Mouse (Mus musculus): Measurements from ENCODE around the gene Pkp2. TPM values are rescaled to one million over a fixed set of nuclear protein-coding genes. Genes with fewer than 3 reads are reported as not detected.

Pkp2 gene
- total and polyA plus RNA-seq, 2 experiments from 2014 or later: 0.94 to 2.9 TPM

GRCm38 (mm10) chr16:16215645-16216387 is 2.7 kb downstream of the Pkp2 start:
- DNase-seq (ENCODE audit: low spot score) (no peak), ATAC-seq (ENCODE audit: low FRiP score) (no peak)
- Histone ChIP-seq H3K27ac (ENCODE audit: low read depth, low read length) (no peak overlapping the region), H3K36me3 (ENCODE audit: insufficient read depth, low read length) (no peaks in the 10 kb centered on the region), H3K4me3 (ENCODE audit: low read depth, low read length) (no peak overlapping the region), H3K9ac (replicated peaks; ENCODE audit: low read length, poor library complexity, severe bottlenecking) (no peak overlapping the region), H3K9me3 (ENCODE audit: low read length) (no peaks in the 10 kb centered on the region), H3K4me2 (ENCODE audit: low read depth, low read length, poor library complexity, severe bottlenecking) (no peak overlapping the region), H3K27me3 (ENCODE audit: insufficient read depth, low read length) (peaks cover 11% of the 10 kb centered on the region), H3K4me1 (ENCODE audit: insufficient read depth, low read length) (no peaks in the 10 kb centered on the region)
- TF ChIP-seq CTCF (IDR thresholded peaks at IDR 0.05): no peak
- WGBS: 18% methylated on average over 11 of the region's 11 CpGs

- TF ChIP-seq CTCF (IDR thresholded peaks at IDR 0.05): no peak
- Histone ChIP-seq H3K4me2 (ENCODE audit: low read depth, low read length, poor library complexity, severe bottlenecking) (no peak overlapping the region), H3K4me3 (ENCODE audit: low read depth, low read length) (no peak overlapping the region), H3K27me3 (ENCODE audit: insufficient read depth, low read length) (peaks cover 11% of the 10 kb centered on the region), H3K9ac (replicated peaks; ENCODE audit: low read length, poor library complexity, severe bottlenecking) (no peak overlapping the region), H3K4me1 (ENCODE audit: insufficient read depth, low read length) (no peaks in the 10 kb centered on the region), H3K27ac (ENCODE audit: low read depth, low read length) (no peak overlapping the region), H3K36me3 (ENCODE audit: insufficient read depth, low read length) (no peaks in the 10 kb centered on the region), H3K9me3 (ENCODE audit: low read length) (no peaks in the 10 kb centered on the region)
- ATAC-seq (ENCODE audit: low FRiP score): no peak
- 90% methylated on average over 1 of the region's 1 CpGs for WGBS
- no peak for DNase-seq (ENCODE audit: low spot score)
These were observed 3.8 kb downstream of the Pkp2 start for GRCm38 (mm10) chr16:16216934-16217333.

- Histone ChIP-seq H3K27ac (ENCODE audit: low read depth, low read length) (no peak overlapping the region), H3K4me2 (ENCODE audit: low read depth, low read length, poor library complexity, severe bottlenecking) (no peak overlapping the region), H3K4me3 (ENCODE audit: low read depth, low read length) (no peak overlapping the region), H3K9ac (replicated peaks; ENCODE audit: low read length, poor library complexity, severe bottlenecking) (no peak overlapping the region), H3K36me3 (ENCODE audit: insufficient read depth, low read length) (no peaks in the 10 kb centered on the region), H3K27me3 (ENCODE audit: insufficient read depth, low read length) (peaks cover 4% of the 10 kb centered on the region), H3K4me1 (ENCODE audit: insufficient read depth, low read length) (no peaks in the 10 kb centered on the region), H3K9me3 (ENCODE audit: low read length) (no peaks in the 10 kb centered on the region)
- no peak for ATAC-seq (ENCODE audit: low FRiP score)
- no peak for TF ChIP-seq CTCF (IDR thresholded peaks at IDR 0.05)
- DNase-seq (ENCODE audit: low spot score): no peak
- 51% methylated on average over 3 of the region's 3 CpGs for WGBS
These were observed 6.7 kb downstream of the Pkp2 start for GRCm38 (mm10) chr16:16219835-16220234.

GRCm38 (mm10) chr16:16222651-16223050 is 9.5 kb downstream of the Pkp2 start:
- WGBS: 77% methylated on average over 1 of the region's 1 CpGs
- H3K27ac ChIP-seq (ENCODE audit: low read depth, low read length): no peak overlapping the region
- no peaks in the 10 kb centered on the region for H3K4me1 ChIP-seq (ENCODE audit: insufficient read depth, low read length)
- DNase-seq (ENCODE audit: low spot score): no peak
- no peaks in the 10 kb centered on the region for H3K36me3 ChIP-seq (ENCODE audit: insufficient read depth, low read length)
- H3K4me3 ChIP-seq (ENCODE audit: low read depth, low read length): no peak overlapping the region
- TF ChIP-seq CTCF (IDR thresholded peaks at IDR 0.05): no peak
- H3K9ac ChIP-seq (replicated peaks; ENCODE audit: low read length, poor library complexity, severe bottlenecking): no peak overlapping the region
- ATAC-seq (ENCODE audit: low FRiP score): no peak
- no peaks in the 10 kb centered on the region for H3K9me3 ChIP-seq (ENCODE audit: low read length)
- no peaks in the 10 kb centered on the region for H3K27me3 ChIP-seq (ENCODE audit: insufficient read depth, low read length)
- no peak overlapping the region for H3K4me2 ChIP-seq (ENCODE audit: low read depth, low read length, poor library complexity, severe bottlenecking)

- Histone ChIP-seq H3K4me2 (ENCODE audit: low read depth, low read length, poor library complexity, severe bottlenecking) (no peak overlapping the region), H3K27me3 (ENCODE audit: insufficient read depth, low read length) (no peaks in the 10 kb centered on the region), H3K9me3 (ENCODE audit: low read length) (no peaks in the 10 kb centered on the region), H3K27ac (ENCODE audit: low read depth, low read length) (no peak overlapping the region), H3K4me3 (ENCODE audit: low read depth, low read length) (no peak overlapping the region), H3K9ac (replicated peaks; ENCODE audit: low read length, poor library complexity, severe bottlenecking) (no peak overlapping the region), H3K36me3 (ENCODE audit: insufficient read depth, low read length) (no peaks in the 10 kb centered on the region), H3K4me1 (ENCODE audit: insufficient read depth, low read length) (no peaks in the 10 kb centered on the region)
- WGBS: 33% methylated on average over 4 of the region's 4 CpGs
- DNase-seq (ENCODE audit: low spot score) (no peak), ATAC-seq (ENCODE audit: low FRiP score) (no peak)
- no peak for TF ChIP-seq CTCF (IDR thresholded peaks at IDR 0.05)
These were observed 11.4 kb downstream of the Pkp2 start for GRCm38 (mm10) chr16:16224506-16224924.

- no peaks in the 10 kb centered on the region for H3K9me3 ChIP-seq (ENCODE audit: low read length)
- 89% methylated on average over 22 of the region's 22 CpGs for WGBS
- no peak overlapping the region for H3K9ac ChIP-seq (replicated peaks; ENCODE audit: low read length, poor library complexity, severe bottlenecking)
- no peak overlapping the region for H3K4me3 ChIP-seq (ENCODE audit: low read depth, low read length)
- TF ChIP-seq CTCF (IDR thresholded peaks at IDR 0.05): no peak
- H3K4me1 ChIP-seq (ENCODE audit: insufficient read depth, low read length): no peaks in the 10 kb centered on the region
- no peaks in the 10 kb centered on the region for H3K27me3 ChIP-seq (ENCODE audit: insufficient read depth, low read length)
- DNase-seq (ENCODE audit: low spot score): no peak
- no peaks in the 10 kb centered on the region for H3K36me3 ChIP-seq (ENCODE audit: insufficient read depth, low read length)
- H3K27ac ChIP-seq (ENCODE audit: low read depth, low read length): no peak overlapping the region
- H3K4me2 ChIP-seq (ENCODE audit: low read depth, low read length, poor library complexity, severe bottlenecking): no peak overlapping the region
- ATAC-seq (ENCODE audit: low FRiP score): 0 out of 2 replicates have a peak, but pooled peaks have one; percentile 47
These were observed 12.7 kb downstream of the Pkp2 start for GRCm38 (mm10) chr16:16225828-16226227.

Data from midbrain, postnatal 0 days (tissue).